Mouse (Mus musculus): ENCODE measurements around the gene Nfe2l1. TPM values are rescaled to one million over a fixed set of nuclear protein-coding genes. Genes with fewer than 3 reads are reported as not detected.

The Nfe2l1 gene
- total RNA-seq (2021) (100 to 1,000 TPM; 395 to 436 TPM), polyA plus RNA-seq (2012; rRNA removed) (397 and 529 TPM in 2 replicates)
- long read RNA-seq, full-length matches to known transcripts, result 146 of 266 reads
- long read RNA-seq, partial matches to known transcripts, result 23 of 266 reads
- long read RNA-seq, other reads (novel, unspliced or antisense), result 97 of 266 reads

GRCm38 (mm10) chr11:96829813-96830538, at the start of gene Nfe2l1:
TSS of gene Nfe2l1 (minus strand) at chr11:96829968.
- intact Hi-C loops (cut with DNase I), result loop anchor here (1.0 to 5.0 kb wide), 2 partner anchors 30 to 137 kb away; no protein-coding TSS in a partner anchor

DNA sequence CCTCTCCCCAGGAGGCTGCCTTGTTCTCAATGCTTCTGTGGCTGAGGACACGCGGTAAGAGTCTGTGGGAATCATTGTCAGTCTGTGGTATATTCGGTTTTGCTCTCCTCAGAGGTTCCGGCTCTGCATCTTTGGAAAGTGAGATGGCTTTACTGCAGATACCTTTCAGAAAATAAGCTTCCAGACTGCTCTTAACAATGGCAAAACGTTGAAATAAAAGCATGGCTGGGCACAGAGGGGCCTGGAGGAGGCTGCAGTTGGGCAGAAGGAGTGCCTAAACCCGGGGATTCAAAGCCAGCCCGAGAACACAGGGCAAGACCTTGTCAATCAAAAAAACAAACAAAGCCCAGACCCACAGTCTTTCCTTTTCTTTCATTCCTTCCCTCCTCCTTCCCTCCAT, 49.6 kb upstream of the Nfe2l1 start:
- no peaks in the 10 kb centered on the region for H3K36me3 ChIP-seq (ENCODE audit: control insufficient read depth, insufficient read depth, low read length)
- no peak for DNase-seq
- intact Hi-C loops (cut with DNase I), result no loop called here
- H3K9ac ChIP-seq (ENCODE audit: low read depth, low read length), result no peak overlapping the region
- no peak overlapping the region for H3K27ac ChIP-seq
- H3K79me2 ChIP-seq (replicated peaks; ENCODE audit: control insufficient read depth, insufficient read depth, low read length), result no peaks in the 10 kb centered on the region
- 59% methylated on average over 7 of the region's 7 CpGs for WGBS
- 0 out of 2 replicates have a peak, but pooled peaks cover 2% of the 10 kb centered on the region for H3K27me3 ChIP-seq (ENCODE audit: control insufficient read depth, insufficient read depth, low read length)
- H3K4me1 ChIP-seq (ENCODE audit: control insufficient read depth, insufficient read depth, low read length), result no peaks in the 10 kb centered on the region
- H3K4me3 ChIP-seq, result no peak overlapping the region
- TF ChIP-seq CTCF (IDR thresholded peaks at IDR 0.05) (no peak), EP300 (IDR thresholded peaks at IDR 0.05; ENCODE audit: insufficient read depth, low read depth, low read length) (no peak), POLR2A (IDR thresholded peaks at IDR 0.05; ENCODE audit: insufficient read depth, low read depth, low read length) (no peak)

More at GRCm38 (mm10) chr11:96829813-96830538, at the start of gene Nfe2l1:
- H3K27ac ChIP-seq, result peak within 1 kb of the TSS; percentile 99
- TF ChIP-seq POLR2A (IDR thresholded peaks at IDR 0.05; ENCODE audit: insufficient read depth, low read depth, low read length), result peak; percentile 80
- TF ChIP-seq EP300 (IDR thresholded peaks at IDR 0.05; ENCODE audit: insufficient read depth, low read depth, low read length), result no peak
- peaks cover 7% of the 10 kb centered on the region for H3K36me3 ChIP-seq (ENCODE audit: control insufficient read depth, insufficient read depth, low read length)
- DNase-seq, result peak; percentile 96 to 99
- H3K9ac ChIP-seq (ENCODE audit: low read depth, low read length), result peak within 1 kb of the TSS; percentile 95
- H3K27me3 ChIP-seq (ENCODE audit: control insufficient read depth, insufficient read depth, low read length), result no peaks in the 10 kb centered on the region
- under 1% methylated on average over 50 of the region's 51 CpGs for WGBS
- peaks cover 5% of the 10 kb centered on the region; the same call in 1 of the 2 replicates for H3K79me2 ChIP-seq (replicated peaks; ENCODE audit: control insufficient read depth, insufficient read depth, low read length)
- peaks cover 14% of the 10 kb centered on the region for H3K4me1 ChIP-seq (ENCODE audit: control insufficient read depth, insufficient read depth, low read length)
- peak within 1 kb of the TSS; percentile 83 for H3K4me3 ChIP-seq

- TF ChIP-seq CTCF (IDR thresholded peaks at IDR 0.05) (no peak), EP300 (IDR thresholded peaks at IDR 0.05; ENCODE audit: insufficient read depth, low read depth, low read length) (no peak), POLR2A (IDR thresholded peaks at IDR 0.05; ENCODE audit: insufficient read depth, low read depth, low read length) (no peak)
- 53% methylated on average over 3 of the region's 3 CpGs for whole genome bisulfite sequencing
- Histone ChIP-seq H3K4me3 (no peak overlapping the region), H3K4me1 (ENCODE audit: control insufficient read depth, insufficient read depth, low read length) (no peaks in the 10 kb centered on the region), H3K79me2 (replicated peaks; ENCODE audit: control insufficient read depth, insufficient read depth, low read length) (no peaks in the 10 kb centered on the region), H3K36me3 (ENCODE audit: control insufficient read depth, insufficient read depth, low read length) (no peaks in the 10 kb centered on the region), H3K9ac (ENCODE audit: low read depth, low read length) (no peak overlapping the region), H3K27me3 (ENCODE audit: control insufficient read depth, insufficient read depth, low read length) (0 out of 2 replicates have a peak, but pooled peaks cover 2% of the 10 kb centered on the region), H3K27ac (no peak overlapping the region)
- intact Hi-C loops (cut with DNase I), result no loop called here
- no peak for DNase-seq
These were observed 48.9 kb upstream of the Nfe2l1 start for GRCm38 (mm10) chr11:96878715-96879114.

DNA sequence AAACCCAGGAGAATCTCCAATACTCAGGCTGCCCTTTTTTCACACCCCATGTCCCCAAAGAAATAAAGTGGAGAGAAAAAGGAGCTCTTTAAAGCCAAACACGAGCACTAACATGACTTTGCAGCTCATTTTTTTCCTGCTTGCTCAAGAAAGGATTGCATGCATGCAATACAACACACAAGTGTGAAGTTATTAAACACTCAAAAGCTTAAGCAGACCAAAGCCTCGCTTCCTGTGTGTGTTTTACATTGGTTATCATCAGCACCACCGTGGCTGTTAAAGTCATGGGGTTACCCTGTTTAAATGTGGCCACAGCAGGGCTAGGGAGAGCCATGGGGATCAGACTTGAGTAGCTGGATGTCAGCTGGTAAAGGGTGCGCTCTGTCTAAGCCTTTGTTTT, 47.3 kb upstream of the Nfe2l1 start:
- intact Hi-C loops (cut with DNase I), result no loop called here
- 60% methylated on average over 4 of the region's 4 CpGs for WGBS
- H3K27ac ChIP-seq, result no peak overlapping the region
- no peaks in the 10 kb centered on the region for H3K79me2 ChIP-seq (replicated peaks; ENCODE audit: control insufficient read depth, insufficient read depth, low read length)
- H3K9ac ChIP-seq (ENCODE audit: low read depth, low read length), result no peak overlapping the region
- no peaks in the 10 kb centered on the region for H3K4me1 ChIP-seq (ENCODE audit: control insufficient read depth, insufficient read depth, low read length)
- H3K36me3 ChIP-seq (ENCODE audit: control insufficient read depth, insufficient read depth, low read length), result no peaks in the 10 kb centered on the region
- DNase-seq, result no peak
- no peak overlapping the region for H3K4me3 ChIP-seq
- 0 out of 2 replicates have a peak, but pooled peaks cover 2% of the 10 kb centered on the region for H3K27me3 ChIP-seq (ENCODE audit: control insufficient read depth, insufficient read depth, low read length)
- TF ChIP-seq POLR2A (IDR thresholded peaks at IDR 0.05; ENCODE audit: insufficient read depth, low read depth, low read length), result no peak
- no peak for TF ChIP-seq CTCF (IDR thresholded peaks at IDR 0.05)

GRCm38 (mm10) chr11:96876300-96877040, 46.7 kb upstream of the Nfe2l1 start:
- WGBS, result 35% methylated on average over 13 of the region's 13 CpGs
- no peaks in the 10 kb centered on the region for H3K4me1 ChIP-seq (ENCODE audit: control insufficient read depth, insufficient read depth, low read length)
- 0 out of 2 replicates have a peak, but pooled peaks cover 2% of the 10 kb centered on the region for H3K27me3 ChIP-seq (ENCODE audit: control insufficient read depth, insufficient read depth, low read length)
- no peak for DNase-seq
- no peaks in the 10 kb centered on the region for H3K36me3 ChIP-seq (ENCODE audit: control insufficient read depth, insufficient read depth, low read length)
- H3K4me3 ChIP-seq, result no peak overlapping the region
- no peak overlapping the region for H3K9ac ChIP-seq (ENCODE audit: low read depth, low read length)
- H3K79me2 ChIP-seq (replicated peaks; ENCODE audit: control insufficient read depth, insufficient read depth, low read length), result no peaks in the 10 kb centered on the region
- H3K27ac ChIP-seq, result no peak overlapping the region
- intact Hi-C loops (cut with DNase I), result no loop called here
- TF ChIP-seq POLR2A (IDR thresholded peaks at IDR 0.05; ENCODE audit: insufficient read depth, low read depth, low read length) (no peak), CTCF (IDR thresholded peaks at IDR 0.05) (no peak), EP300 (IDR thresholded peaks at IDR 0.05; ENCODE audit: insufficient read depth, low read depth, low read length) (no peak)
